Mouse (Mus musculus) frontal cortex, postnatal 14 days (tissue): ENCODE measurements around the gene Ckm.

Source experiments
- DNase-seq, 2 experiments: peaks; one replicate each; pipeline ENCODE4 v3.0.0; 2022; ENCODE audit warnings: low spot score in 2 of 2

Ckm gene

GRCm38 (mm10) chr7:19404476-19404875, at the start of gene Ckm:
Gene Ckm (plus strand): TSS chr7:19404776.
- no peak for DNase-seq

- DNase-seq = no peak
These were observed 49.6 kb upstream of the Ckm start for GRCm38 (mm10) chr7:19354991-19355390.

GRCm38 (mm10) chr7:19356311-19356710, 48.3 kb upstream of the Ckm start:
- DNase-seq = no peak

GRCm38 (mm10) chr7:19357381-19358375, 46.9 kb upstream of the Ckm start:
- DNase-seq = no peak

- DNase-seq = no peak
These were observed 45.9 kb upstream of the Ckm start for GRCm38 (mm10) chr7:19358634-19359033.

- DNase-seq = peak; percentile 81 to 84
These were observed 45.2 kb upstream of the Ckm start, which contains the start of the genes Cd3eap and Ppp1r13l for GRCm38 (mm10) chr7:19359299-19359891. Gene Cd3eap (minus strand): TSS chr7:19359483. Gene Ppp1r13l (plus strand): TSS chr7:19359749.

- peak; percentile 62 to 70 for DNase-seq
These were observed 44.5 kb upstream of the Ckm start for GRCm38 (mm10) chr7:19359892-19360641.

GRCm38 (mm10) chr7:19360944-19361343, 43.6 kb upstream of the Ckm start:
- DNase-seq = peak; percentile 84 to 86

GRCm38 (mm10) chr7:19361720-19362119, 42.9 kb upstream of the Ckm start:
- peak in 1 of 2 experiments; percentile 53 for DNase-seq

GRCm38 (mm10) chr7:19362276-19362675, 42.3 kb upstream of the Ckm start:
- no peak for DNase-seq

- no peak for DNase-seq
These were observed 40.7 kb upstream of the Ckm start for GRCm38 (mm10) chr7:19363881-19364280.

GRCm38 (mm10) chr7:19365376-19365775, 39.2 kb upstream of the Ckm start:
- DNase-seq = no peak

- no peak for DNase-seq
These were observed 36.2 kb upstream of the Ckm start for GRCm38 (mm10) chr7:19368380-19368779.

GRCm38 (mm10) chr7:19369823-19370425, 34.7 kb upstream of the Ckm start:
- DNase-seq = peak in 1 of 2 experiments; percentile 61

GRCm38 (mm10) chr7:19373367-19373766, 31.2 kb upstream of the Ckm start:
- no peak for DNase-seq

- DNase-seq = no peak
These were observed 29.2 kb upstream of the Ckm start for GRCm38 (mm10) chr7:19375368-19375767.

GRCm38 (mm10) chr7:19376019-19376418, 28.6 kb upstream of the Ckm start:
- no peak for DNase-seq

GRCm38 (mm10) chr7:19378049-19378448, 26.5 kb upstream of the Ckm start:
- DNase-seq = no peak

GRCm38 (mm10) chr7:19381377-19382165, 23.0 kb upstream of the Ckm start, which contains the start of gene Ercc2:
Gene Ercc2 (plus strand): TSS chr7:19382010.
- peak; percentile 96 to 98 for DNase-seq

- no peak for DNase-seq
These were observed 22.4 kb upstream of the Ckm start for GRCm38 (mm10) chr7:19382166-19382541.

- DNase-seq = no peak
These were observed 20.9 kb upstream of the Ckm start for GRCm38 (mm10) chr7:19383708-19384107.
